Mouse (Mus musculus) thymus, postnatal 10 days (tissue): ENCODE results near the gene Otub2.
A peak's percentile ranks its signal among the peaks of the same experiment; 100 is the strongest.

Experiments used
- DNase-seq, 2 experiments: peaks; one replicate each; pipeline ENCODE4 v3.0.0; 2021; ENCODE audit warnings: low spot score in 2 of 2

Otub2 gene

GRCm38 (mm10) chr12:103388505-103389347, at the start of gene Otub2:
Otub2 (plus strand) TSS chr12:103388682.
- DNase-seq, result peak; percentile 87 to 91

DNA sequence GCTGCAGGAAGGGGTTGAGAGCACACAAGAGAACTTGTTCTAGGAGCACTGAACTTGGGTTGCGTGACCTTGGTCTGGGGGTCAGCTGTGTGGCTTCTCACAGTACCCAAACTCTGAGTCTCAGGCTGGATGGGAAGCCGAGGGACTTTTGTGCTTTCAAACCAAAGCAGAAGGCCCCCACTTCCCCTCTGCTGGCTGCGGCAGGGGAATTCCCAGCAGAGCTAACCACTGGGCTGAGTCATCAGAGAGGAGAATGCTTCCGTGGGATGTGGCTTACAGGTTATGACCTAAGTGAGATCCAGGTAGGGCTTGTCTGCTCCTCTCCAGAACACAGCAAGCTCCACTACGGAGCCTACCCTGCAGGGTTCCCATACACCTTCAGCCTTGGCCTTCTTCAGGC, 47.3 kb upstream of the Otub2 start:
- DNase-seq, result no peak

DNA sequence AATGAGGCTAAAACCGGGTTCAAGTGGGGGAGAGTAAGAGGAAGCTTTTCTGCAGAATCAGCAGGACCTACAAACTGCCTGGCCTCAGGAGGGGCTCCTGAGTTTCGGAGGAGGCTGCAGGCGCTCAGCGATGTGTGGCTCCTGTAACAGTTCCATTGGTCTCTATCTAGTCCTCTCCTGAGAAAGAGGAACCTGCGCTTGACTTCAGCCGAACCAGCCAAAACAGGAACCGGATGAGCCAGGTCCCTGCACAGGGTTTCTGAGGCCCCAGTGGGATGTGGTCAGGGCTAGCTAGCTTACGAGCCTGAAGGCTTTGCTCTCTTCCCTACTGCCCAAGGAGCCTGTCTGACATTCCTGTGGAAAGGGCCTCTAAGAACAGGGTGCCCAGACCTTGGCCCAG, 45.0 kb upstream of the Otub2 start:
- peak in 1 of 2 experiments; percentile 52 for DNase-seq

- DNase-seq, result no peak
These were observed 43.5 kb upstream of the Otub2 start for GRCm38 (mm10) chr12:103344934-103345333.

DNA sequence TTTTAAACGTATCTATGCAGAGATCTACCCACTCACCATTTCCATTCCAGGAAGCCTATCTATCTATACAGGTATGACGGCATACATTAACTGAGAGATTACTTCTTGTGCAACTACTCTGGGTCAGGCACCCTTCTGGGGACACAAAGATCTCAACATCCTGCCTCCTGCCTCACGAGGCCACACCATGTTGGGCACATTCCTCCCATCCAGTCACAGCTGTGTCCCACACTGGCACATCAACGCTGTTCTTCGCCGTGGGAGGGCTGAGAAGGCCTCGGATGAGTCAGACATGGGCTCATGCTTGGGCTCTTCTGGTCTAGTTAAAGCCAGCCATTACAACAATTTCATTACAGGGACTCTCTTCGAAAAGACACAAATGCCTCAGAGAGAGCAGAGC, 41.5 kb upstream of the Otub2 start:
- no peak for DNase-seq

DNA sequence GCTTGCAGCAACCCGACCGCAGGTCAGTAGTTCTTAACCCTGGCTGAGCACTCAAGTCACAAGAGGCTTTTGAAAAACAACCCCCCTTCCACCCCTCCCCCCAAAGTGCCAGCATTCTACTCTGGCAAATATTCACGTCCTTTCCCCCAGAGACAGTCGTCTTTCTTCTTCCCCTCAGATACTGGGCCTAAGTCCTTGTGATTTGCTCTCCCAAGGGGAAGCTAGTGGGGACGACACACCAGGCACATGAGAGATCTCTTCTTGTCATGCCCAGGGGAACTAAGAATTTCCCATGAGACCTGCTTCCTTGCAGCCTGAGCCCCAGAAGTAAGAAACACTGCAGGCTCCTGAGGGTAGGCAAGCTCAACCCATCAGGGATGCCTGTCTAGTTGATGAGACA, 41.1 kb upstream of the Otub2 start:
- no peak for DNase-seq

GRCm38 (mm10) chr12:103348506-103348905, 40.0 kb upstream of the Otub2 start:
- DNase-seq, result peak; percentile 74 to 92

DNA sequence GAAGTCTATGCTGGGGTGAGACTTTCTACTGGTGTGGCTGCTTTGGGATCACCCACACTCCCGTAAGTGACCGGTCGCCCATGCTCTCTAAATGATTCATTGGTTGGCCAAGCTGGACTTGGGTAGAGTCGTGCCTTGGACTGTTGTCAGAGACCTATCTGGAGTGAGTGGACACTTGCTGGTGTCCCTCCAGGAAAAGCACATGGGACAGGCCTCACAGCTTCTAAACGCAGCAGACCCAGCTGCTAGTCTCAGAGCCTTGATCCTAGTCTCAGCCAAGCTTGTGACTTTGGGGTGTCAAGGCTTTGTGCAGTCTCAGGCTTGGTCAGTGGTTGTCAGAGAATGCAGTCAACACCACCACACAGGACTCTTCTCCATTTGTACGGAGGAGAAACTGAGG, 35.7 kb upstream of the Otub2 start:
- no peak for DNase-seq

GRCm38 (mm10) chr12:103353538-103353937, 34.9 kb upstream of the Otub2 start:
- peak in 1 of 2 experiments; percentile 47 for DNase-seq

DNA sequence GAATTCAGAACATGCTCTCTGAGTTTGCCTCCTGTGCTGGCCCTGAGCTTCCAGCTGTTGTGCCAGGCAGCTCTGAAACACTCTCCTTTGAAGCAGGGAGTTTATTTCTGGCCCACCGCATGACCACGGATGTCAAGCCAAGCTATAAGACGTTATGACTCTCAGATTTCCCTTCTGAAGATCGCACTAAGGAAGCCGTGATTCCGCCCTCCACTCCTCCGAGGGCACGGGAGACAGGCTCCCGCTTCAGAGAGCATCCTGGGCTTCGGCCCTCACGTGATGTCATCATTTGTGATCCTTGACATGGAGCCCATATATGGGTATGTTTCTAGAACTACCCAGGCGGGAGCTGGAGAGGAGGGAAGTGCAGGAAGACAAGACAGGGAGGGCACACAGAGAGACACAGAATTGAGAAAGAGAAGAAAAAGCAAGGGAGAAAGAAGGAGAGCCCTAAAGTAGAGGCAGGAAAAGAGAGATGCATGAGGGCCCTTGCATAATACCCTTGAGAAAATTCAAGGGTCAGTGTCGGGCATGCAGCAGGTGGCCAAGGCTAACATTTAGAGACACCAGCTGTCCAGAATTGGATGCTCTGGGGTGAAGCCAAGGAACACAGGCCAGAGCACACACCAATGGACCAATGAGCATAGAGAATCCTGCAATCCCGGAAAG, 32.6 kb upstream of the Otub2 start, which contains the start of gene Asb2:
TSS of gene Asb2 (minus strand) at position 256 of the 669 bp plus-strand sequence.
- no peak for DNase-seq

DNA sequence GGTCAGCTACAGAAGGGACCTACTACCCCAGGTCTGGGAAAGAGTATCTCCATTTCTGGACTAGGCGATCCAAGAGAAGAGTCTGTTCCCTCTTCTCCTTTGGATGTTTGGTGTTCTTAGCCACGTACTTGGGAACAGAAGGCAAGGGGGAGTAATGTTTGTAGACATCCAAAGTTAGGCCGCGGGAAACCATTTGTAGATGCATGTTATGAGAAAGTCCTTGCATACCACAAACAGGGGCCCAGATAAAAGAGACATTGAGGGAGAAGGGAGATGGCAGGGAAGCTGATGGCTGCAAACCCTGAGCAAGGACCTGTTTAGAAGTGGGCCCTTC, 32.1 kb upstream of the Otub2 start:
- DNase-seq, result no peak

- no peak for DNase-seq
These were observed 30.3 kb upstream of the Otub2 start for GRCm38 (mm10) chr12:103358216-103358615.

DNA sequence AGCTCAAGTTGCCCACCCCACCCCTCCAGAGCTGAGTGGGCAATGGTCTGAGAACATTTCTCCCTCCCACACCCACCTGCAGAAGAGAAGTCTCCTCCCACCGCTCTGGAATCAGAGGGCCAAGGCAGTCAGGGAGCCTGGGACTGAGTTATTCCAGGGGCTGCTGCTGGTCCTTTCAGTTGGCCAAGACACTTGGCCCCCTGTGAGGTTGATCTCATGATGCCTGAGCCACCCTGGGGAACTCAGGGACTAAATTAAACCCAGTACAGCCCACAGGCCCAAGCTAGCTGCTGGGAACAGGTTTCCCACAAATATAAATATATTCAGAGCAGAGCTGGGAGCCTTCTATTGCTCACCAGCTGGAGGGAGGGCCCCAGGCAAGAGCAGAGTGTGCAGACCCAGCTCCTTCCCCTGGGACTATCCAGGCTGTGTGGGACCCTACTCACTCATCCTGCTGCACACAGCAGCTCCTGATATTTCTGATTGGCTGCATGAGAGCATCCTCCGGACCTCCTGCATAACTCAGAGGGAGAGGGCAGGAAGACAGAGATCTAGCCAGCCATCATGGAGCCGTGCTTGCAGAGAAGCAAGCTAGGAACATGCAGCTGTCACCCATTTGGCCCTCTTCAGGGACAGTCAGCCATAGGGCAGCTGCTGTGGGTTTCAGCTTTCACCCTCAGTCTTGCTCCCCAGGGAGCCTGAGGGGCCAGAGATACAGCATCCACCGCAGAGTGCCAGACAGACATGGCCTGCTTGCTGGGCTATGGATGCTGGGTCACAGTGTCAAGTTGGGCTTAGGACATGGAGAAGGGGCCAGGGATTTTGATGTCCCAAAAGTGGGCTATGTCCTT, 29.3 kb upstream of the Otub2 start:
- no peak for DNase-seq

DNA sequence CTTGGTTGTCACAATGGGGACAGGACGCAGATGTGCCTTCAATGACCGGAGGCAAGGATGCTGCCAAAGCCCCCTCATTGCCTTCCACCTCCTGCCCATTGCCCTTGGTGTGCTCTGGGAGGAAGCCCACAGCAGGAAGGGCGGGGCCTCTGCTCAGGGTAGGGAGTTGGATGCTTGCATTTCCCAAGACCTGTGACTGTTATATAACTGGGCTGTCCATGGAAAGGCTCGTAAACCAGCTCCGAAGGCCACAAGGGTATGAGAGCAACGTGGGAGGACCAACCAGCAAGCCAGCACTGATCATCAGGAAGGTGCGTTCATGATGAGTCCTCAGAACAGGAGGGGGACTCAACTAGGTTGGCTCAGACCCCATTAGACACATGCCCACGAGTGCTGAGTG, 27.7 kb upstream of the Otub2 start:
- DNase-seq, result no peak

DNA sequence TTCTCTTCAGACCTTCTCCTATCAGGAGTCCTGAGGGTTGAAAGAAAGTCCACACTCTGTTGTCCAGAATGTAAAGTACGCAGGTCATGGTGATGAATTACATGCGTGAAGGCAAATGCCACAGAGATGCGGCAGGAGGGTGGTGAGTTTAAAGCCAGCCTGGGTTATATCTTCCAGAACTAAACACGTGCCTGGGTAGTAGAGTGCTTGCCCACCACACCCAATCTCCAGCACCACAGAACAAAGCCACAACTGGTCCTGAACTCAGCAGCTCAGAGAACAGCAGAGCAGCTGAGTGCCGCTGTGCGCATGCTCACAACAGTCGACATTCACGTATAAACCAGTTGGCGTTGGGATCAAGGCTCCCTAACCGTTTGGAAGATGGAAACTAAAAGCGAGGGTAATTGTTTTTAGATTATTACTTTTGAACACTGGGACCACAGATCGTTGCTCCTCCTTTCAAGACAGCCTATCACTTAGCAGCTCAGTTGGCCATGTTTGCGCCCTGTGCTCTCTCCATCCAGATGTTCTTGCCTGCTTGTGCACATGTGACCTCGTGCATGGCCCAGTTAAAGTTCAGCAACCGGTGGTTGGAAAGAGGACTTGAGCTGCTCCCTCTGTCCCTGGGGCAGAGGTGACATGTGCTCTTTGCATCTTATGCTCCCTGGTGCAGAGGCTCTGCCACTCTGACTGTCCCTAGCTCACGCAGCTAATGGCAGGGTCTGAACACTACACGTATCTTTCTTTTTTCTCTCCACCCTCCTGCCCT, 26.8 kb upstream of the Otub2 start:
- no peak for DNase-seq

DNA sequence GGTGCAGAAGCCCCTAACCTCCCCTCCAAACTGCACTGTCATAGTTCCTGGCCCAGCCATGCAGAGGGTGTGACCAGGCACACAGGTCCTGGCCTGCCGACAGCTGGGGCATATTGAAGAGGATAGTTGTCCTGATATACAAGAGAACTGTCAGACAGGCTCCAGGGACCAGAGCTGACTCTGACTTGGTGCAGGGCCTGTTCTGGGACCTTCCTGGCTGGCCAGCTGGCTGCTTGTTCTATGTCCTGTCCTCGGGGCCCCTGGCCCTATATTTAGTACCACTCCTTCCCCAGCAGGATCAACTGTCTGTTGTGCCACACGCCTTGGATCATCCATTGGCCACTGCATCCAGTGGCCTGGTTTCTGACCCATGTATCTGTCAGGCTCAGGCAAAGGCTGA, 26.1 kb upstream of the Otub2 start:
- no peak for DNase-seq

DNA sequence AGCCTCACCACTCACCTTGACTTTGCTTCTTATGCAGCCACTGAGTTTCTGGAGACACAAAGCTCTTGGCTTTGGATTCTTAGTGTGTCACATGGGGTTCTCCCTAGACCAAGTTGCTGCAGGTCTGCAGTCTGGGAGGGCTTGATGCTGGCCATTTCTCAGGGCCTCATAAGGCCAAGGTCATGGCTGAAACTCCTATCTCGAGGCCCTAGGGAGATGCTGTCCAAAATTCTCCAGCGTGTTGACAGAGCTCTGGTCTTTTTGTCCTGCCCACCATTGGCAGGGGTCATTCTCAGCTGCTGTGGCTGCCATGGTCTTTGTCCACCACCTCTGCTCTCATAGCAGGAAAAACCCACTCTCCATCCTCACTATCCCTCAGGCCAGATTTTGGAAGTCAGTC, 21.3 kb upstream of the Otub2 start:
- no peak for DNase-seq

- peak; percentile 40 to 80 for DNase-seq
These were observed 20.7 kb upstream of the Otub2 start for GRCm38 (mm10) chr12:103367620-103368325.

DNA sequence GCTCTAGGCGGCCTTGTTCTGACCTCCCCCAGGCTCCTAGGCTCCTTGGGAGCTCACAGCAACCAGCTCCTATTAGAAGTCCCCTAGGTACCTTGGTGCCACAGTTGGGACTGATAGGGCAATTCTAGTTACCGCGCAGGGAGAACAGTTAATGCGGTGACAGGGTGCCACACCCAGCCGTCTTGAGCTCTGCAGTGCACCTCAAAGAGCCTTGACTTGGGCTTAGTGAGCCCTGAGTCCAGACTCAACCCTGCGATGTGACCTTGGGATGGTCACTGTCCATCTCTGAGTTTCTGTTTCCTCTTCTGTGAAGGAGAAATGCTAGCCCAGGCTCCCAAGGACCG, 20.2 kb upstream of the Otub2 start:
- DNase-seq, result no peak

DNA sequence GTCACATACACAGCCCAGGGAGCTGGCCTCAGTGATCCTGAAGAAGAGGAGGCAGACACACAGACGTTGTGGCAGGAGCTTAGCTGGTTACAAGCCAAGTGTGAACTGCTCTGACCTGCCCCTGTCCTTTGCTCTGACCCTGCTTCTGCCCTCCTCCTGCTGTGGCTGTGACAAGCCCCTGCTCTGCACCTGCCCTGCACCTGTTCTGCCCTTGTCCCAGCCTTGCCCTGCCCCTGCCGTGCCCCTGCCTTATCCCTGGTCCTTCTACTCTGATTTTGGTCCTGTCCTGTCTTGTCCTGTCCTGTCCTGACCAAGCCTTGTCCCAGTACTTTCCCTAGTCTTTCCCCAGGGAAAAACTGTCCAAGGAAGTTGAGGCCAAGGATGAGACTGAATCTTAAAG, 19.7 kb upstream of the Otub2 start:
- DNase-seq, result no peak

DNA sequence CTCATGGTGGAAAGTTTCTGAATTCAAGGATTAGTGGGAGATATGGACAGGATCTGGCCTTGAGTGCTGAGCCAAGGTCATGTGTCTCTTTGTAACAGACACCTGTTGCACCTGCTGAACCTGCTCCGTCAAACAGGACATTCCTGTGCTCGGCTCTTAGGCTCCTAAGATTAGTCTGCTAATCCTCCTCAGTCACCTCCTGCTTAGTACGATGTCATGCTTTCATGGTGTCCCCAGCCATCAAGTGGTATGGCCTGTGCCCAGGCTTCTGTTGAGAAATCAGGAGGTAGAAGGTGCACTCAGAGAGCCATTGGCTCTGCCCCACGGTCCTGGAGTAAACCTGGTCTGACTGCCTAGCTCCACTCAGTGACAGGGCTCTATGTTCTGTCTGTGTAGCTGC, 17.6 kb upstream of the Otub2 start:
- no peak for DNase-seq
